Mouse (Mus musculus) olfactory bulb, adult 2 months (tissue): ENCODE measurements at regions not wholly inside any gene's neighbourhood (a gene's known extent, or its start where the extent isn't known, plus 50 kb on each side); places are given as distances from the start of the nearest gene placed in this dataset.

Source experiments
- CTCF ChIP-seq: fragments of 200-500 bp; IDR thresholded peaks from 2 replicates; pipeline ENCODE4 v1.5.1; 2012; ENCODE audit warnings: low read depth, mild to moderate bottlenecking, low read length, moderate library complexity; ENCODE audit not compliant: insufficient read depth
- POLR2A ChIP-seq: fragments of 200-500 bp; IDR thresholded peaks from 2 replicates; pipeline ENCODE4 v1.6.1; 2012; ENCODE audit warnings: mild to moderate bottlenecking, low read depth, low read length, moderate library complexity; ENCODE audit not compliant: insufficient read depth

DNA sequence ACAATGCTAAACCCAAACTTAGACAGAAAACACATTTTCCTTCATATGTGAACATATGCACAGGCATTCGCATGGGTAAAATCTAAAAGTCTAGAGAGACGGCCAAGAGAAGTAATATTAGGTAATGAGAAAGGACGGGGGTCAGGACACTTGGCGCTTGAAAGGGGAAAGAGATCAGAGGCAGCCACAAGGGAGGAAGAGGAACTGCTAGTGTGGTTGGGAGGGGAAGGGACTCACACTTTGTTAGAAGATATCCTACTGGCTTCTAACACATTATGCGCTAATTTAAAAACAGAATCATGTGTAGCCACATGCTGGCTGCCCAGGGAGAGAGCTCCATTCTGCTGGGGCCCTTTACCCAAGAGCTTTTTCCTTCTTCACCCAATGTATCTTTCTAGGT is 227.5 kb downstream of the Uaca start:
- TF ChIP-seq CTCF (no peak), POLR2A (no peak)
